Mouse (Mus musculus) MN1 (cell line): ENCODE data around the gene Zfp119a.
"Not testable (repeated sequence)": the region's sequence is repeated elsewhere in the genome, so short reads cannot be mapped to it uniquely, and the experiment has no call there.

Experiments
- DNase-seq: peaks from one replicate; pipeline ENCODE4 v3.0.0-alpha.2; 2016; ENCODE audit warnings: low spot score

The Zfp119a gene

GRCm38 (mm10) chr17:55878636-55879369 is at the start of gene Zfp119a:
Gene Zfp119a (minus strand): TSS chr17:55878930.
- peak; percentile 93 for DNase-seq

DNA sequence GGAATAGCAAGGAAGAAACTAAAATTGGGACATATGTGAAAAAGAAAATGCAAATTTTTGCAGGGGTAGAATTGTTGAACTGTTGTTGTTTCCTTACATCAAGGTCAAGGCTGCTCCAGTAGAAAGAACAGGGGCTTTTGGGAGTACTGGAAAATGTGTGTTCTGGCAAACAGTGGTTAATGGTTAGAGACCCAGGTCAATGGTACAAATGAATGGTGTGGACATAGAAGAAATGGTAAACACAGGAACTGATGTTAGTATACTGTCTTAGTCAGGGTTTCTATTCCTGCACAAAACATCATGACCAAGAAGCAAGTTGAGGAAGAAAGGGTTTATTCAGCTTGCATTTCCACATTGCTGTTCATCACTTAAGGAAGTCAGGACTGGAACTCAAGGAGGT is 27.9 kb upstream of the Zfp119a start:
- no peak for DNase-seq

- no peak for DNase-seq
These were observed 25.4 kb upstream of the Zfp119a start for GRCm38 (mm10) chr17:55904131-55904530.

- no peak for DNase-seq
These were observed 25.0 kb upstream of the Zfp119a start for GRCm38 (mm10) chr17:55903687-55904086.

- no peak for DNase-seq
These were observed 24.4 kb upstream of the Zfp119a start for GRCm38 (mm10) chr17:55903087-55903486.

- not testable (repeated sequence) for DNase-seq
These were observed 13.8 kb upstream of the Zfp119a start for GRCm38 (mm10) chr17:55892406-55892955.

- no peak for DNase-seq
These were observed 6.2 kb upstream of the Zfp119a start for GRCm38 (mm10) chr17:55884912-55885311.

DNA sequence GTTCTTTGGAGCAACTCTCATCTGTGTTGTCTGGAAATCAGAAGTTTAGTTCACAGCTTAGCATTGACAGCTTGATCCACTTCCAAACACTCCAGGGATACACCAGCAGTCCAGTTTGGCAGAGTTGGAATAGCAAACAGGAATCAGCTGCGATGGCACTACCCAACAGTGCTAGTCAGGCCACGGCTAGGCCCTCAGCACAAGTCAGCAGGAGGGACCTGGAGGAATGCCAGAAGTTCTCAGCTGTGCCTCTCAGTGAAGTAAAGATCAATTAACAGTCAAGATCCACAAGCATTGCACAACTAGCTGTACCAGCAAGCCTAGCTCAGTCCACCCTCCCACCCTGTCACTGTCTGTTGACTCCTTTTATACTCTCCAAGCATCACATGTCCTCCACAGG is 4.9 kb upstream of the Zfp119a start:
- peak; percentile 36 for DNase-seq

- not testable (repeated sequence) for DNase-seq
These were observed 471 bp downstream of the Zfp119a start for GRCm38 (mm10) chr17:55878282-55878635.

DNA sequence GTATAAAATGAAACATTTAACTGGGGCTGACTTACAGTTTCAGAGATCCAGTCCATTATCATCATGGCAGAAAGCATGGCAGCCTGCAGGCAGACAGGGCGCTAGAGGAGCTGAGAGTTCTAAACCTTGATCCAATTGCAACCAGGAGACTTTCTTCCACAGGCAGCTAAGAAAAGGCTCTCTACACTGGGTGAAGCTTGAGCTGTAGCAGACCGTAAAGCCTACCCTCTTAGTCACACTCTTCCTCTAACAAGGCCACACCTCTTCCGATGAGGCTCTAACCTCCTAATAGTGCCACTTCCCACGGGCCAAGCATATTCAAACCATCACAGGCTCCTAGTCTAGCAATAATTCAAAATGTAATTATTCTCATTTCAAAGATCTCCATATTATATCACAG is 1.5 kb downstream of the Zfp119a start:
- no peak for DNase-seq

DNA sequence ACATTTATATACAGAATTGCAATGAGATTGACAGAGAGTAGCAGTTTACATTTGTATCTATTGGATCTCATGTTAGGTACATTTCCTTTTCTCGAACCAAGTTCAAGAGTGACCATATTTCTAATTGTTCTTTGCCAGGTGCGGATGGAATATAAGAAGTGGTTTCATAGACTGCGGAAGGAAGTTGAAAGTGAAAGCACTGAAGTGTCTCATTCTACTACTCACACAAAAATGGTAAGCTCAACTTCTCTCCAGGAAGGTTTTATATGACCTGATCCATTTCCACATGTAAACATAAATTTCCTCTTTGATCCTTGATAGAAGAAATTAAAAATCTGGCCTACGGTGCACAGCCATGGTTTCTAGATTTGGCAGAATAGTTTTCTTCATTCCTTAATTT is 35.7 kb downstream of the Zfp119a start:
- no peak for DNase-seq

DNA sequence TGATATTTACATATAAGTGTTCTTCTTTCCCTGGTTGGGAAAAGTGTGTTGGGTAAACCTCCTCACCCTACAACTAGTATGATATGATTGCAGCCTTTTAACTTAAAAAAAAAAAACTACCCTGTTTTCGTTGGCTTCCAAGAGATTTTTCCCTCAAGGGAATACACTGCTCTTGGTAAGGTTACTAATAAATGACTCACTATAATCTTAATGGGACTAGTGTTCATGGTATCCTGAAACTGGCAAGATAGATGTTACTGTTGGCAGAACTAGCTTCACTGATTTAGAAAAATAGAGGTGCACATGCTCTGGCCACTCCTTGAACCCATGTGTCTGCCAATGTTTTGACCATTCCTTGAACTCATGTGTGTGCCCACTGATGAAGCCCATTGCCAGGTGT is 57.2 kb downstream of the Zfp119a start:
- DNase-seq: no peak

GRCm38 (mm10) chr17:55816853-55817252 is 61.9 kb downstream of the Zfp119a start:
- no peak for DNase-seq
